Mouse (Mus musculus) stomach, postnatal 0 days (tissue): ENCODE measurements around the gene Col6a6.

Experiments used
- CTCF ChIP-seq: IDR thresholded peaks from 2 replicates; pipeline ENCODE4 v1.5.1; 2016; ENCODE audit warnings: antibody characterized with exemption, low read depth, mild to moderate bottlenecking, moderate library complexity
- EP300 ChIP-seq: optimal IDR thresholded peaks from 2 replicates; pipeline ENCODE3; 2016; ENCODE audit warnings: antibody characterized with exemption

DNA sequence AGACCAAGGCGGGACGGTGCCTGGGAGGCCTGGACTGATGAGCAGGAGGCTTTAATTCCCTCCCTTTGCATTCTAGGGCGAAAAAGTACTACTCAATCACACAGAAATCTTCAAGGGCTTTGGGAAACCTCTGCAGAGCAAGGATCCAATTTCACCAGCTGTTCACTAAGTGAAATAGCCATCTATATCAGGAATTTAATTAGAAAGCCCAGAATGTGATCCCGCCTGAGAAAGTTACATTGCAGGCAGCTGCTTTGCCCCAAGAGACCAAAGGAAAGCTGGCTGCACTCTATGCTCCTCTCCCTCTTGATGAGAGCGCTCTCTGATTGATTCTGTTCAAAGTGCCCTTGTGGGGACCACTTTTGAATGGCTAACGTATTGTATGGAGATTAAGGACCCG, 16.5 kb downstream of the Col6a6 start:
- no peak for TF ChIP-seq CTCF
- TF ChIP-seq EP300 = no peak
